Mouse (Mus musculus): Measurements from ENCODE around the gene Plekhg1. TPM values are rescaled to one million over a fixed set of nuclear protein-coding genes. Genes with fewer than 3 reads are reported as not detected.

The Plekhg1 gene
- polyA plus RNA-seq, 1 experiment from 2014 or later, result 19.7 TPM

GRCm38 (mm10) chr10:3801254-3801653 is 61.1 kb downstream of the Plekhg1 start:
- no peaks in the 10 kb centered on the region for H3K4me1 ChIP-seq
- H3K4me2 ChIP-seq (replicated peaks), result no peak overlapping the region
- no peak overlapping the region for H3K4me3 ChIP-seq
- no peaks in the 10 kb centered on the region for H3K36me3 ChIP-seq
- no peaks in the 10 kb centered on the region for H3K27me3 ChIP-seq
- H3K9me3 ChIP-seq, result no peaks in the 10 kb centered on the region
- no peak overlapping the region for H3K27ac ChIP-seq (replicated peaks)
- ATAC-seq (ENCODE audit: low FRiP score, low read depth), result no peak
- WGBS, result 84% methylated on average over 6 of the region's 6 CpGs
- no peak overlapping the region for H3K9ac ChIP-seq (replicated peaks)

DNA sequence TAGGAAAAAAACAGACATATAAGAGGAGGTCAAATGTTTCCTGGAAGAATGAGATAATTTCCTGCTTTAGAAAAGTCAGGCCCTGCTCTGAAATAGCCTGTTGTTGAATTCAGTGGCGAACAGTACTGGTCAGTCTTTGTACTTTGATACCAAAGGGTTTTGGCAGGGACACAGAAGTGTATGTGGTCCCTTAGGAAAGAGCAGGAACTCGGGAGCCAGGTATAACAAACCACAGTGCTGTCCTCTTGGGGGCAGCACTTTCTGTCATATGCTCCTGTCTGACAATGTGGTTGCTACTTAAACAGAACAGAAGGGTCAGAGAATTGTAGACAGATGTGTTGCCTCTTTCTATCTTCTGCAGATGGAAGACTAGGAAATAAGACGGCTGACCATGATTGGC is 65.2 kb downstream of the Plekhg1 start:
- Histone ChIP-seq H3K9me3 (no peaks in the 10 kb centered on the region), H3K4me2 (replicated peaks) (no peak overlapping the region), H3K36me3 (no peaks in the 10 kb centered on the region), H3K4me3 (no peak overlapping the region), H3K27me3 (no peaks in the 10 kb centered on the region), H3K27ac (replicated peaks) (no peak overlapping the region), H3K4me1 (no peaks in the 10 kb centered on the region), H3K9ac (replicated peaks) (no peak overlapping the region)
- no peak for ATAC-seq (ENCODE audit: low FRiP score, low read depth)
- 52% methylated on average over 3 of the region's 3 CpGs for WGBS

DNA sequence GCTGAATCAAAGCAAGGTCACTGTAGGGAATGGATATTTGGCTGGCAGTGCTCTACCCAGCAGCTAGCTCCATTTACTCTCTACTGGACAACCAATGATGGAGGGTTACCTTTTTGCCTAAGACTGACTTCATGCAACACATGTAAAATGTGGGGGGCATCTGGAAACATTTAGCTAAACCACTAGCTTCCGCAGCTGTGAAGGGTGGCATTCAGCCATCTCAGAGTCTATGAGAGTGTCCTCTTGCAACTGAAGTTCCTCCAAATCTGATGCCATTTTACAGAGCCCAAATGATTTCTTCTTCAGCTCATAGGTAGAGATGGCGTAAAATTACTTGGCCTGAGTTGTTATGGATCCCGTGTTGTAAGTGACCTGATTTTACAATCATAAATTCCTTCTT is 67.8 kb downstream of the Plekhg1 start:
- Histone ChIP-seq H3K27ac (replicated peaks) (no peak overlapping the region), H3K27me3 (no peaks in the 10 kb centered on the region), H3K9me3 (no peaks in the 10 kb centered on the region), H3K36me3 (no peaks in the 10 kb centered on the region), H3K9ac (replicated peaks) (no peak overlapping the region), H3K4me2 (replicated peaks) (no peak overlapping the region), H3K4me3 (no peak overlapping the region), H3K4me1 (no peaks in the 10 kb centered on the region)
- WGBS, result 94% methylated on average over 3 of the region's 3 CpGs
- no peak for ATAC-seq (ENCODE audit: low FRiP score, low read depth)

DNA sequence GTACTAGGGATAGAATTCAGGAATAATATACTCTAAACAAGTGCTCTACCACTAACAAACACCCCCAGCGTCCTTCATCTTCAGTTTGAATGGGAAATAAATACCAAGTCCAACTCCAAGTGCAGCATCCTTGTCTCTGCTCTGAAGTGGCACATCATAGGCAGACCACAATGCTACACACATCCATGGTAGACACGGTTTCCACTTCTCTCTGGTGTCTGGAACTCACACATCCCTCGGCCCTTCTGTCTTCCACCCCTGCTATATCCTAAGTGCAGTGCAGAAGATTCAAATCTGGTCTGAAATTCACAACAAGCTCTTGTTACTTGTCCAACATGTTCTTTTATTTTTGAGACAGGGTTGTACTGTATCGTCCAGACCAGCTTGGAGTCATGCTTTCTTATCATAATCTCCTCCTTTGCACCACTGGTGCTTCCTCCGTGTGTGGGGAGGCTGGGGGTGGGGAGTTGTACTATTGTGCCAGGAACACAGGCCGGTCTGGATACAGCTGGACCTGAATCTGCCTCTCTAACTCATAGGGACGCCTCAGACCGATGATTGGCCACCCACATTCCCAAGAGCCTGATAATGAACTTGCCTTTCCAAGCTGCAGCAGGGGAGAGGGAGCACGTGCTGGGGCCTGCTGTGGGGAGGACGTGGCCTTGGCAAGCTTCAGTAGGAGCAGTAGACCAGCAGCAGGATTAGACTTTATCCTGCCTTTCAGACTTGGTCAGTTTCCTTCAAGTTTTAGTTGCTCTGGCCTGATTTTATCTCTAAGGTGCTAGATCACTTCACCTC is 70.5 kb downstream of the Plekhg1 start:
- Histone ChIP-seq H3K4me1 (no peaks in the 10 kb centered on the region), H3K9me3 (no peaks in the 10 kb centered on the region), H3K4me3 (no peak overlapping the region), H3K27me3 (no peaks in the 10 kb centered on the region), H3K36me3 (no peaks in the 10 kb centered on the region), H3K27ac (replicated peaks) (no peak overlapping the region), H3K9ac (replicated peaks) (no peak overlapping the region), H3K4me2 (replicated peaks) (no peak overlapping the region)
- WGBS, result 78% methylated on average over 10 of the region's 10 CpGs
- ATAC-seq (ENCODE audit: low FRiP score, low read depth), result no peak

GRCm38 (mm10) chr10:3818940-3819701 is 79.0 kb downstream of the Plekhg1 start:
- Histone ChIP-seq H3K4me1 (0 out of 2 replicates have a peak, but pooled peaks cover 2% of the 10 kb centered on the region), H3K27ac (replicated peaks) (0 out of 2 replicates have a peak overlapping the region, but pooled peaks have one; percentile 5), H3K27me3 (no peaks in the 10 kb centered on the region), H3K4me3 (no peak overlapping the region), H3K9me3 (no peaks in the 10 kb centered on the region), H3K36me3 (no peaks in the 10 kb centered on the region), H3K4me2 (replicated peaks) (no peak overlapping the region), H3K9ac (replicated peaks) (no peak overlapping the region)
- 38% methylated on average over 5 of the region's 5 CpGs for WGBS
- peak; percentile 79 for ATAC-seq (ENCODE audit: low FRiP score, low read depth)

DNA sequence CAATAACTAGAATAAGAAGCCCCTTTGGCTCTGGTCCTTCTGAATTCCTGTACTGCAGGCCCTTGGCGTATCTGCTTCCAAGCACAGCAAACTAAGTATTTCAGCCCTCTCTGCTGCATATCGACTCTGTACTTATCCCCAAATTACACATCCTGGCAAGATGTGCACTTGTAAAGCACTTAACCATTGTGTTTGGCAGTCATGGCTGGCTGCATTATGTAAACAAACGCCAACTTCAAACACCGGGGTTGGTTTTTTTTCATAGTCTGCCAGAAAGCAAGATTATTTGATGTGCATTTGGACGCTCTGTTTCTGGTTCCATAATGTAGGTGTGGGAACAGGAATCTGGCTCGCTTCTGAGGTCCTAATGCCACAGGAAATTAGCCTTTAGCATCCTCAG is 83.7 kb downstream of the Plekhg1 start:
- Histone ChIP-seq H3K27me3 (no peaks in the 10 kb centered on the region), H3K4me3 (no peak overlapping the region), H3K4me2 (replicated peaks) (no peak overlapping the region), H3K9ac (replicated peaks) (no peak overlapping the region), H3K36me3 (no peaks in the 10 kb centered on the region), H3K9me3 (no peaks in the 10 kb centered on the region), H3K4me1 (peaks cover 9% of the 10 kb centered on the region; the same call in 1 of the 2 replicates), H3K27ac (replicated peaks) (no peak overlapping the region)
- no peak for ATAC-seq (ENCODE audit: low FRiP score, low read depth)
- 66% methylated on average over 6 of the region's 6 CpGs for WGBS

DNA sequence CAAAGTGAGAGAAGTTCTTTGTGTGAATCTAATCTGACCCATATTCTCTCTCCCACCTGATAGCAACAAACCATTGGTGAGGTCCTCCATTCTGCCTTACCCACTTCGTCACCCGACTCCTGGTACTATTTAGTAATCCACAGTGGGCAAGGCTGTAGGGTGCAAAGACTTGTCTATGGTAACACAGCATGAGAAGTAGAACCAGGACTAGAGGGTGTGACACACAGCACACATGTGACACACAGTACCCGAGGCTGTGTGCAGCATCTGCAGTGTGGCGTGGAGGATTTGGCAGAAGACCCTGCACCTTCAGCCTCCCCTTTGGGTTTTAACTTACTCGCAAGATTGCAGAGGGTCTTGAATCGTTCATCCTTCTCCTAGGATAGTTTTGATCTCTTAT is 85.9 kb downstream of the Plekhg1 start:
- Histone ChIP-seq H3K9ac (replicated peaks) (no peak overlapping the region), H3K27ac (replicated peaks) (no peak overlapping the region), H3K9me3 (no peaks in the 10 kb centered on the region), H3K27me3 (no peaks in the 10 kb centered on the region), H3K36me3 (no peaks in the 10 kb centered on the region), H3K4me3 (no peak overlapping the region), H3K4me2 (replicated peaks) (no peak overlapping the region), H3K4me1 (peaks cover 7% of the 10 kb centered on the region; the same call in 1 of the 2 replicates)
- WGBS, result 89% methylated on average over 6 of the region's 6 CpGs
- no peak for ATAC-seq (ENCODE audit: low FRiP score, low read depth)

GRCm38 (mm10) chr10:3827368-3827767 is 87.2 kb downstream of the Plekhg1 start:
- Histone ChIP-seq H3K36me3 (no peaks in the 10 kb centered on the region), H3K27ac (replicated peaks) (no peak overlapping the region), H3K4me1 (peaks cover 7% of the 10 kb centered on the region; the same call in 1 of the 2 replicates), H3K4me2 (replicated peaks) (no peak overlapping the region), H3K27me3 (no peaks in the 10 kb centered on the region), H3K4me3 (no peak overlapping the region), H3K9ac (replicated peaks) (no peak overlapping the region), H3K9me3 (no peaks in the 10 kb centered on the region)
- ATAC-seq (ENCODE audit: low FRiP score, low read depth), result peak; percentile 36; the same call in 1 of the 2 replicates
- WGBS, result 38% methylated on average over 1 of the region's 1 CpGs

DNA sequence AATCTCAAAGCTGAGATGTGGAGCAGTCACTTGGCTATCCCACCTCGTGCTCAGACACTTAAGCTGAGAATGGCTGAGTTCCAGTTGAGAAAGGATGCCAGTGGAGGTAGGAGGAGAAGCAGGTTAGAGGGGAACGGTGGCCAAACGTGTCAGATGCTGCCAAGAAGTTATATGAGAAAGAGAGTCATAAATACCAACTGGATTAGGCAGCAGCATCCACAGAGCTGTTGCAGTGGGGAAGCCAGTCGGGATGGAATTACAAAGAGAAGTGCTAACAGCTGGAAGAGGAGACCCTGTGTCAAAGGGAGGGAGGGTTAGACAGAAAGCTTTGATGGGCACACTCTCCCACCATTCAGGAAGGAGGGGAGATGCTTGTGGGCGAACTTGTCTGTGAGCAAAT is 89.3 kb downstream of the Plekhg1 start:
- Histone ChIP-seq H3K4me3 (no peak overlapping the region), H3K9me3 (no peaks in the 10 kb centered on the region), H3K36me3 (no peaks in the 10 kb centered on the region), H3K9ac (replicated peaks) (no peak overlapping the region), H3K27me3 (no peaks in the 10 kb centered on the region), H3K4me1 (peaks cover 7% of the 10 kb centered on the region; the same call in 1 of the 2 replicates), H3K27ac (replicated peaks) (no peak overlapping the region), H3K4me2 (replicated peaks) (no peak overlapping the region)
- no peak for ATAC-seq (ENCODE audit: low FRiP score, low read depth)
- 55% methylated on average over 5 of the region's 5 CpGs for WGBS

GRCm38 (mm10) chr10:3830618-3831017 is 90.5 kb downstream of the Plekhg1 start:
- no peak overlapping the region for H3K27ac ChIP-seq (replicated peaks)
- WGBS, result 97% methylated on average over 1 of the region's 1 CpGs
- ATAC-seq (ENCODE audit: low FRiP score, low read depth), result no peak
- H3K4me3 ChIP-seq, result no peak overlapping the region
- no peaks in the 10 kb centered on the region for H3K36me3 ChIP-seq
- no peak overlapping the region for H3K4me2 ChIP-seq (replicated peaks)
- H3K4me1 ChIP-seq, result peaks cover 7% of the 10 kb centered on the region; the same call in 1 of the 2 replicates
- no peak overlapping the region for H3K9ac ChIP-seq (replicated peaks)
- H3K9me3 ChIP-seq, result no peaks in the 10 kb centered on the region
- no peaks in the 10 kb centered on the region for H3K27me3 ChIP-seq

DNA sequence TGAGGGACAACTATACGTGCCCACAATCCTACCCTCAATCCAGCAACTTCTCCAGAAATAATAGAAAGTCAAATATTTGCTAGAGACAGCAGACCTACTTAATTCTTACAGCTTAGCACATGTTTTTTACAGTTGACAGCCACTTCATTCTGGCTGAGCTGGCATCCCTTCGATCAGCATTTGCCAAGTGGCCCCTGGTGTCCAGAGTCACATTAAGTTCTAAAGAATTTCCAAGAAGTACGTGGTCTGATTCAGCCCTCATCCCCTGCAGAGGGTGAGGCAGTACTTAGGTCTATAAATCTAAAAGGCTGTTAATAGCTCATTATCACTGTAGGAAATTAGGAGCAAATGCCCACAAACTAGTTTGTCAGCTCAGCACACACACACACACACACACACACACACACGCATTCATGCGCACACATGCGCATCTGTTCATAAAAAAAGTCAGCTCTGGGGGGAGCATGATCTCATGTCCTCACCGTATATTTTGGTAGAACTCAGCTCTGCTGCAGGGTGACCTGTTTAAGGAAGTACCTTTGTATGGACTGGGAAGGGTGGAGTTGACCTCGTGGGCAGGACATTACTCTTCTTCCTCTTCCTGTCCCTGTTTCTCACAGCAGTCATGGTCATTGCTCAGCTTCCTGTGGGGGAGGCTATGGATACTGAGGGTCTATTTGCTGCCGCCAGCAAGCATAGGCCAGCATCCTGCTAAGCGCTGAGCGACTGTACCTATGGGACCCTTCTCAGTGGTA is 91.6 kb downstream of the Plekhg1 start:
- no peak for ATAC-seq (ENCODE audit: low FRiP score, low read depth)
- no peaks in the 10 kb centered on the region for H3K27me3 ChIP-seq
- no peak overlapping the region for H3K9ac ChIP-seq (replicated peaks)
- H3K36me3 ChIP-seq, result no peaks in the 10 kb centered on the region
- 84% methylated on average over 11 of the region's 11 CpGs for WGBS
- H3K9me3 ChIP-seq, result no peaks in the 10 kb centered on the region
- H3K4me1 ChIP-seq, result peaks cover 7% of the 10 kb centered on the region; the same call in 1 of the 2 replicates
- H3K27ac ChIP-seq (replicated peaks), result no peak overlapping the region
- no peak overlapping the region for H3K4me2 ChIP-seq (replicated peaks)
- no peak overlapping the region for H3K4me3 ChIP-seq

- 91% methylated on average over 1 of the region's 1 CpGs for WGBS
- ATAC-seq (ENCODE audit: low FRiP score, low read depth), result no peak
- no peaks in the 10 kb centered on the region for H3K27me3 ChIP-seq
- no peak overlapping the region for H3K27ac ChIP-seq (replicated peaks)
- no peak overlapping the region for H3K4me3 ChIP-seq
- no peak overlapping the region for H3K4me2 ChIP-seq (replicated peaks)
- H3K36me3 ChIP-seq, result no peaks in the 10 kb centered on the region
- H3K9ac ChIP-seq (replicated peaks), result no peak overlapping the region
- H3K4me1 ChIP-seq, result no peaks in the 10 kb centered on the region
- H3K9me3 ChIP-seq, result no peaks in the 10 kb centered on the region
Observed at GRCm38 (mm10) chr10:3834060-3834459, 93.9 kb downstream of the Plekhg1 start.
